ENCODE assay signal across 10 mouse cellular contexts in the genomic region with DNA sequence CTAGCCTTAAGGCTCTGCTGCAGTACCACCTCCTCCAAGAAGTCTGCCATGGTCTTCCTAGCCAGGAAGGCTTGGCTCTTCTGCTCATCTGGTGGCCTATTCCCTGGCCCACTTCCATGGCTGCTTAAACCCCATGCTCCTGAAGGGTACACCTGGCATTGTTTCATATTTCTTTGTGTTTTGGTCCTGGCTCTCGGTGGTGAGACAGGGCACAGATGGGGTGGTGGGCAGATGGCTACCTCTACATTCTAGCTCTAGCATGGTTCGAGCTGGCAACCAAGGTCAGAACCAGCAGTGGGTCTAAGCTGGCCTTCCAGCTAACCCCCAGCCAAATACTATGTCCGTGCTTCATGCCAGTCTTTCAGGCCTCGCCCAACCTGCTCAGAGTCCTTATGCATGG. TPM values are rescaled to one million over a fixed set of nuclear protein-coding genes. Genes with fewer than 3 reads are reported as not detected.
A peak's percentile ranks its signal among the peaks of the same experiment; 100 is the strongest.
DNase-seq lines count a peak whose midpoint lies in the region; ATAC-seq and TF ChIP-seq lines count a peak whose summit lies in the region.
"Had no signal": no experiment of that assay in that cellular context is flagged by ENCODE, and none has a peak within 500 bp of the region (broad histone marks: within the 10 kb centered on the region; RNA-seq: fewer than 3 reads in every experiment).

No protein-coding gene starts in this region.

- no peak overlapping the region for H3K4me3 ChIP-seq in neural tube, embryonic 12.5 days
- H3K4me3 ChIP-seq in heart, embryonic 16.5 days (ENCODE audit: low read length), result peak overlapping the region; percentile 24
- H3K4me3 ChIP-seq in stomach, embryonic 14.5 days (ENCODE audit: low read depth, low read length), result peak overlapping the region; percentile 38
- no peak overlapping the region for H3K4me3 ChIP-seq in liver, postnatal 0 days (ENCODE audit: low read depth, low read length)

- ATAC-seq in neural tube, embryonic 12.5 days (ENCODE audit: low FRiP score, low read depth), result no peak
- no peak for ATAC-seq in heart, embryonic 16.5 days (replicated peaks; ENCODE audit: extremely low read depth, insufficient read depth, low FRiP score)
- no peak for ATAC-seq in stomach, embryonic 14.5 days (ENCODE audit: insufficient number of reproducible peaks, insufficient read depth, low FRiP score, low read depth)
- ATAC-seq in liver, postnatal 0 days, result no peak

- no peaks in the 10 kb centered on the region for H3K9me3 ChIP-seq in neural tube, embryonic 12.5 days
- no peaks in the 10 kb centered on the region for H3K9me3 ChIP-seq in heart, embryonic 16.5 days (replicated peaks; ENCODE audit: control insufficient read depth, low read length)
- H3K9me3 ChIP-seq in stomach, embryonic 14.5 days (ENCODE audit: control insufficient read depth, low read depth, low read length), result no peaks in the 10 kb centered on the region
- H3K9me3 ChIP-seq in liver, postnatal 0 days (ENCODE audit: low read length), result no peaks in the 10 kb centered on the region

- H3K36me3 ChIP-seq in neural tube, embryonic 12.5 days, result no peaks in the 10 kb centered on the region
- no peaks in the 10 kb centered on the region for H3K36me3 ChIP-seq in heart, embryonic 16.5 days (ENCODE audit: control insufficient read depth, insufficient read depth)
- H3K36me3 ChIP-seq in stomach, embryonic 14.5 days (ENCODE audit: control insufficient read depth, insufficient read depth, low read length), result peaks cover 5% of the 10 kb centered on the region; the same call in 1 of the 2 replicates
- no peaks in the 10 kb centered on the region for H3K36me3 ChIP-seq in liver, postnatal 0 days (replicated peaks; ENCODE audit: insufficient read depth, low read length)

- H3K4me2 ChIP-seq in neural tube, embryonic 12.5 days (replicated peaks), result peak overlapping the region; percentile 4; the same call in 1 of the 2 replicates
- H3K4me2 ChIP-seq in heart, embryonic 16.5 days (ENCODE audit: low read depth, low read length), result peak overlapping the region; percentile 41
- peak overlapping the region; percentile 70 for H3K4me2 ChIP-seq in stomach, embryonic 14.5 days (replicated peaks; ENCODE audit: low read depth, low read length)
- no peak overlapping the region for H3K4me2 ChIP-seq in liver, postnatal 0 days (ENCODE audit: low read depth, low read length)

- H3K27me3 ChIP-seq in neural tube, embryonic 12.5 days (replicated peaks), result no peaks in the 10 kb centered on the region
- no peaks in the 10 kb centered on the region for H3K27me3 ChIP-seq in heart, embryonic 16.5 days (ENCODE audit: control insufficient read depth, insufficient read depth, low read length)
- no peaks in the 10 kb centered on the region for H3K27me3 ChIP-seq in stomach, embryonic 14.5 days (ENCODE audit: control insufficient read depth, insufficient read depth, low read length)
- no peaks in the 10 kb centered on the region for H3K27me3 ChIP-seq in liver, postnatal 0 days (ENCODE audit: insufficient read depth, low read length)

- H3K4me1 ChIP-seq in neural tube, embryonic 12.5 days, result peaks cover 20% of the 10 kb centered on the region
- H3K4me1 ChIP-seq in heart, embryonic 16.5 days (ENCODE audit: control insufficient read depth, insufficient read depth, low read length), result peaks cover 50% of the 10 kb centered on the region
- H3K4me1 ChIP-seq in stomach, embryonic 14.5 days (ENCODE audit: control insufficient read depth, insufficient read depth, low read length), result peaks cover 52% of the 10 kb centered on the region
- no peaks in the 10 kb centered on the region for H3K4me1 ChIP-seq in liver, postnatal 0 days (ENCODE audit: insufficient read depth)

- peak; percentile 2 for DNase-seq in gastrocnemius, postnatal 14 days
- DNase-seq in gastrocnemius, postnatal 25 days, result no peak
- DNase-seq in neural tube, embryonic 10.5 days (ENCODE audit: extremely low spot score, low spot score), result no peak
- DNase-seq in left cerebral cortex, adult 18-20 months (ENCODE audit: low spot score in 2 of 2), result no peak
- no peak for DNase-seq in liver, postnatal 0 days
- DNase-seq: lung, postnatal 10 days had no signal

- no peak for TF ChIP-seq EP300 in liver, postnatal 0 days (IDR thresholded peaks at IDR 0.05; ENCODE audit: low read depth)

- no peak for TF ChIP-seq CTCF in liver, postnatal 0 days (IDR thresholded peaks at IDR 0.05; ENCODE audit: low read depth)

- H3K9ac ChIP-seq in neural tube, embryonic 12.5 days, result no peak overlapping the region
- H3K9ac ChIP-seq in heart, embryonic 16.5 days (ENCODE audit: low read length), result peak overlapping the region; percentile 65
- peak overlapping the region; percentile 74 for H3K9ac ChIP-seq in stomach, embryonic 14.5 days (replicated peaks; ENCODE audit: low read depth, low read length)
- H3K9ac ChIP-seq in liver, postnatal 0 days (replicated peaks), result no peak overlapping the region

- no peak overlapping the region for H3K27ac ChIP-seq in neural tube, embryonic 12.5 days
- H3K27ac ChIP-seq in heart, embryonic 16.5 days (ENCODE audit: low read length), result peak overlapping the region; percentile 67
- peak overlapping the region; percentile 97 for H3K27ac ChIP-seq in stomach, embryonic 14.5 days (ENCODE audit: low read length)
- H3K27ac ChIP-seq in liver, postnatal 0 days (ENCODE audit: low read depth), result no peak overlapping the region

- intact Hi-C loops in gastrocnemius, postnatal 14 days (cut with DNase I; ENCODE audit: low total_unique reads), result no loop called here

- WGBS in neural tube, embryonic 12.5 days, result 88% methylated on average over 4 of the region's 4 CpGs
- 89% methylated on average over 4 of the region's 4 CpGs for WGBS in heart, embryonic 16.5 days
- WGBS in stomach, embryonic 14.5 days, result 86% methylated on average over 4 of the region's 4 CpGs
- 80% methylated on average over 4 of the region's 4 CpGs for WGBS in liver, postnatal 0 days (ENCODE audit: insufficient replicate concordance)

RNA-seq across cellular contexts. Expression of a gene that starts 12.3 kb away (rescaled TPM):
- 10 to 100 TPM; 22.2 to 35.0 TPM for total RNA-seq in gastrocnemius, postnatal 14 days (2021)
- 10 to 100 TPM; 43.2 to 60.3 TPM for total RNA-seq in gastrocnemius, postnatal 25 days (2021)
- 15.6 and 18.4 TPM in 2 replicates for polyA plus RNA-seq in neural tube, embryonic 12.5 days (2016; fragmentation: Nextera tagmentation; extraction: Ambion mirVana)
- polyA plus RNA-seq in heart, embryonic 16.5 days (2015; fragmentation: Nextera tagmentation; extraction: Ambion mirVana), result 73.5 and 83.5 TPM in 2 replicates
- 194 and 211 TPM in 2 replicates for polyA plus RNA-seq in stomach, embryonic 14.5 days (2014; fragmentation: Nextera tagmentation; extraction: Ambion mirVana)
- 1 to 10 TPM; 4.2 to 5.7 TPM for total RNA-seq in left cerebral cortex, adult 18-20 months (2021)
- 31.5 and 33.6 TPM in 2 replicates for polyA plus RNA-seq in liver, postnatal 0 days (2015; fragmentation: Nextera tagmentation; extraction: Ambion mirVana)

RNA-seq across cellular contexts. Expression of a gene that starts 25.7 kb away (rescaled TPM):
- total RNA-seq in gastrocnemius, postnatal 14 days (2021), result over 10,000 TPM; 22,199 to 23,470 TPM
- total RNA-seq in gastrocnemius, postnatal 25 days (2021), result over 10,000 TPM; 28,170 to 31,317 TPM
- polyA plus RNA-seq in neural tube, embryonic 12.5 days (2016; fragmentation: Nextera tagmentation; extraction: Ambion mirVana), result 5.7 and 8.7 TPM in 2 replicates
- 5.3 and 17.1 TPM in 2 replicates for polyA plus RNA-seq in heart, embryonic 16.5 days (2015; fragmentation: Nextera tagmentation; extraction: Ambion mirVana)
- 2.2 and 2.6 TPM in 2 replicates for polyA plus RNA-seq in stomach, embryonic 14.5 days (2014; fragmentation: Nextera tagmentation; extraction: Ambion mirVana)
- total RNA-seq in left cerebral cortex, adult 18-20 months (2021), result not detected
- 3.6 and 72.5 TPM in 2 replicates for polyA plus RNA-seq in liver, postnatal 0 days (2015; fragmentation: Nextera tagmentation; extraction: Ambion mirVana)

RNA-seq across cellular contexts. Expression of a gene that starts 31.3 kb away (rescaled TPM):
- over 10,000 TPM; 14,029 to 14,677 TPM for total RNA-seq in gastrocnemius, postnatal 14 days (2021)
- total RNA-seq in gastrocnemius, postnatal 25 days (2021), result over 10,000 TPM; 16,193 to 17,938 TPM
- polyA plus RNA-seq in neural tube, embryonic 12.5 days (2016; fragmentation: Nextera tagmentation; extraction: Ambion mirVana), result 3.3 and 4.6 TPM in 2 replicates
- polyA plus RNA-seq in heart, embryonic 16.5 days (2015; fragmentation: Nextera tagmentation; extraction: Ambion mirVana), result 14.1 and 27.0 TPM in 2 replicates
- 4.6 and 5.8 TPM in 2 replicates for polyA plus RNA-seq in stomach, embryonic 14.5 days (2014; fragmentation: Nextera tagmentation; extraction: Ambion mirVana)
- total RNA-seq in left cerebral cortex, adult 18-20 months (2021), result under 1 TPM in 1 of 2 experiments, not detected in 1; 0.44 TPM
- polyA plus RNA-seq in liver, postnatal 0 days (2015; fragmentation: Nextera tagmentation; extraction: Ambion mirVana), result 6.9 and 72.7 TPM in 2 replicates

RNA-seq across cellular contexts. Expression of a gene that starts 38.3 kb away (rescaled TPM):
- total RNA-seq in gastrocnemius, postnatal 14 days (2021), result not detected
- not detected for total RNA-seq in gastrocnemius, postnatal 25 days (2021)
- polyA plus RNA-seq in neural tube, embryonic 12.5 days (2016; fragmentation: Nextera tagmentation; extraction: Ambion mirVana), result 0.43 TPM in 1 of 2 replicates, not detected in the other
- 0.17 and 0.32 TPM in 2 replicates for polyA plus RNA-seq in heart, embryonic 16.5 days (2015; fragmentation: Nextera tagmentation; extraction: Ambion mirVana)
- 4.8 and 6.6 TPM in 2 replicates for polyA plus RNA-seq in stomach, embryonic 14.5 days (2014; fragmentation: Nextera tagmentation; extraction: Ambion mirVana)
- total RNA-seq in left cerebral cortex, adult 18-20 months (2021), result not detected
- polyA plus RNA-seq in liver, postnatal 0 days (2015; fragmentation: Nextera tagmentation; extraction: Ambion mirVana), result not detected in 2 replicates
- polyA plus RNA-seq: embryonic facial prominence, embryonic 11.5 days had no signal

RNA-seq across cellular contexts. Expression of a gene that starts 59.5 kb away (rescaled TPM):
- total RNA-seq in gastrocnemius, postnatal 14 days (2021), result 1 to 10 TPM; 5.0 to 5.2 TPM
- 10 to 100 TPM in 1 of 2 experiments, 1 to 10 TPM in 1; 8.6 to 18.3 TPM for total RNA-seq in gastrocnemius, postnatal 25 days (2021)
- polyA plus RNA-seq in neural tube, embryonic 12.5 days (2016; fragmentation: Nextera tagmentation; extraction: Ambion mirVana), result 13.5 and 14.7 TPM in 2 replicates
- 14.2 and 20.0 TPM in 2 replicates for polyA plus RNA-seq in heart, embryonic 16.5 days (2015; fragmentation: Nextera tagmentation; extraction: Ambion mirVana)
- polyA plus RNA-seq in stomach, embryonic 14.5 days (2014; fragmentation: Nextera tagmentation; extraction: Ambion mirVana), result 32.6 and 35.6 TPM in 2 replicates
- total RNA-seq in left cerebral cortex, adult 18-20 months (2021), result 1 to 10 TPM; 3.1 to 5.9 TPM
- polyA plus RNA-seq in liver, postnatal 0 days (2015; fragmentation: Nextera tagmentation; extraction: Ambion mirVana), result 18.7 and 19.3 TPM in 2 replicates

Comparison
In these comparisons a context has a peak if more than half of its experiments do, and no peak if none do; other contexts are left out.
1. H3K27ac ChIP-seq: peak in heart, embryonic 16.5 days (single experiment) and stomach, embryonic 14.5 days (single experiment); none in neural tube, embryonic 12.5 days (single experiment) and liver, postnatal 0 days (single experiment).
2. H3K4me3 ChIP-seq: peak in heart, embryonic 16.5 days (single experiment) and stomach, embryonic 14.5 days (single experiment); none in neural tube, embryonic 12.5 days (single experiment) and liver, postnatal 0 days (single experiment).
3. H3K9ac ChIP-seq: peak in heart, embryonic 16.5 days (single experiment) and stomach, embryonic 14.5 days (single experiment); none in neural tube, embryonic 12.5 days (single experiment) and liver, postnatal 0 days (single experiment).